Mouse (Mus musculus): ENCODE measurements around the gene Abhd15. TPM values are rescaled to one million over a fixed set of nuclear protein-coding genes. Genes with fewer than 3 reads are reported as not detected.

The Abhd15 gene
- polyA plus RNA-seq, 1 experiment = 3.7 TPM

GRCm38 (mm10) chr11:77493512-77494343, 21.2 kb upstream of the Abhd15 start, which contains the start of gene Git1:
Gene Git1 (plus strand): TSS chr11:77493562.
- Histone ChIP-seq H3K36me3 (ENCODE audit: control insufficient read depth, insufficient read depth, low read length) (no peaks in the 10 kb centered on the region), H3K27ac (ENCODE audit: insufficient read depth, low read depth, low read length) (peak within 1 kb of the TSS; percentile 74), H3K4me1 (ENCODE audit: control insufficient read depth, insufficient read depth, insufficient read length, low read length) (peaks cover 44% of the 10 kb centered on the region), H3K4me3 (ENCODE audit: low read depth, low read length) (peak within 1 kb of the TSS; percentile 89), H3K27me3 (ENCODE audit: control insufficient read depth, insufficient read depth, low read length) (no peaks in the 10 kb centered on the region)
- TF ChIP-seq POLR2A (IDR thresholded peaks at IDR 0.05; ENCODE audit: low read depth, low read length) (peak; percentile 41; the same call in 1 of the 2 replicates), CTCF (IDR thresholded peaks at IDR 0.05; ENCODE audit: extremely low read depth, insufficient read length, insufficient replicate concordance, low read depth, low read length) (no peak)
- 1% methylated on average over 72 of the region's 74 CpGs for WGBS

DNA sequence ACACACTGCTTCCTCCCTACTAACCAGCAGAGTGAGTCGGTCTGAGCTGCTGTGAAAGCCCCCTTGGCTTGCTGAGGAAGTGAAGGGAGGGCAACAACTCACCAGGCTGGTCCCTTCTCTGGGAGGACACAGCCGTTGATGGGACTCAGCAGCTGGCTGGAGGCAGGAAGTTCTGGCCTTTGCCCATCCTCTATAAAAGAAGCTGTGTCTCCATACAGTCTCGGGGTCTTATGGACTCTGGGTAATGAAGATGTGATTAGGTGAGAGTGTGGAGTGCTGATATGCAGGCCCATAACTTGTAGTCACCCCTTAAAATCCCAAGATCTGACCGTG, 20.6 kb upstream of the Abhd15 start:
- Histone ChIP-seq H3K27me3 (ENCODE audit: control insufficient read depth, insufficient read depth, low read length) (no peaks in the 10 kb centered on the region), H3K4me3 (ENCODE audit: low read depth, low read length) (peak overlapping the region; percentile 89), H3K36me3 (ENCODE audit: control insufficient read depth, insufficient read depth, low read length) (peaks cover 2% of the 10 kb centered on the region; the same call in 1 of the 2 replicates), H3K27ac (ENCODE audit: insufficient read depth, low read depth, low read length) (peak overlapping the region; percentile 74), H3K4me1 (ENCODE audit: control insufficient read depth, insufficient read depth, insufficient read length, low read length) (peaks cover 42% of the 10 kb centered on the region)
- no peak for TF ChIP-seq CTCF (IDR thresholded peaks at IDR 0.05; ENCODE audit: extremely low read depth, insufficient read length, insufficient replicate concordance, low read depth, low read length)
- TF ChIP-seq POLR2A (IDR thresholded peaks at IDR 0.05; ENCODE audit: low read depth, low read length) = 0 out of 2 replicates have a peak, but pooled peaks have one; percentile 1
- WGBS = 17% methylated on average over 4 of the region's 4 CpGs

GRCm38 (mm10) chr11:77494782-77495181, 20.1 kb upstream of the Abhd15 start:
- Histone ChIP-seq H3K27me3 (ENCODE audit: control insufficient read depth, insufficient read depth, low read length) (no peaks in the 10 kb centered on the region), H3K36me3 (ENCODE audit: control insufficient read depth, insufficient read depth, low read length) (peaks cover 7% of the 10 kb centered on the region), H3K4me1 (ENCODE audit: control insufficient read depth, insufficient read depth, insufficient read length, low read length) (peaks cover 42% of the 10 kb centered on the region), H3K4me3 (ENCODE audit: low read depth, low read length) (no peak overlapping the region), H3K27ac (ENCODE audit: insufficient read depth, low read depth, low read length) (no peak overlapping the region)
- WGBS = 69% methylated on average over 6 of the region's 6 CpGs
- TF ChIP-seq CTCF (IDR thresholded peaks at IDR 0.05; ENCODE audit: extremely low read depth, insufficient read length, insufficient replicate concordance, low read depth, low read length) = no peak
- TF ChIP-seq POLR2A (IDR thresholded peaks at IDR 0.05; ENCODE audit: low read depth, low read length) = no peak

- Histone ChIP-seq H3K4me1 (ENCODE audit: control insufficient read depth, insufficient read depth, insufficient read length, low read length) (peaks cover 45% of the 10 kb centered on the region), H3K36me3 (ENCODE audit: control insufficient read depth, insufficient read depth, low read length) (peaks cover 14% of the 10 kb centered on the region), H3K27ac (ENCODE audit: insufficient read depth, low read depth, low read length) (peak overlapping the region; percentile 53; the same call in 1 of the 2 replicates), H3K27me3 (ENCODE audit: control insufficient read depth, insufficient read depth, low read length) (no peaks in the 10 kb centered on the region), H3K4me3 (ENCODE audit: low read depth, low read length) (no peak overlapping the region)
- TF ChIP-seq POLR2A (IDR thresholded peaks at IDR 0.05; ENCODE audit: low read depth, low read length) = no peak
These were observed 19.4 kb upstream of the Abhd15 start for GRCm38 (mm10) chr11:77495507-77495906.

DNA sequence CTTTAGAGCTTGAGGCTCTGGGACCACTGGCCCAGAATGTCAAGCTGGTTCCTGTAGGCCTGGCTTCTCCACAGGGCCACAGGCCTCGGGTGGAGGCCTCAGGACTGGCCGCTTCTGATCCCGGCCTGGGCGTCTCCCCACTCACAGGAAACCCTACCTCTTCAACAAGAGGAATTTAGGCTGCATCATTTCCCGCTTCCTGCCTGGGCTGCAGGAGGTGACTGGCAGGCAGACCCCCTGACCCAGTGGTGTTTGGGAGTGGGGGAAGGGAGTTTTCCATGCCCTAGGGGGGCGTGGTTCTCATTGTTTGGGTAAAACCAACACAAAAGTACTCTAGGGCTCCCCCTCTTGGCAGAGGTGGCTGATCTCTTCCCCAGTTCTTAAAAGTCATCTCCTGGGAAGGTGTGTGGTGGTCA, 17.6 kb upstream of the Abhd15 start:
- WGBS = 78% methylated on average over 6 of the region's 6 CpGs
- TF ChIP-seq POLR2A (IDR thresholded peaks at IDR 0.05; ENCODE audit: low read depth, low read length) (no peak), CTCF (IDR thresholded peaks at IDR 0.05; ENCODE audit: extremely low read depth, insufficient read length, insufficient replicate concordance, low read depth, low read length) (peak; percentile 37; the same call in 1 of the 2 replicates)
- H3K4me3 ChIP-seq (ENCODE audit: low read depth, low read length) = no peak overlapping the region

GRCm38 (mm10) chr11:77497851-77498250, 17.1 kb upstream of the Abhd15 start:
- 87% methylated on average over 4 of the region's 4 CpGs for WGBS
- H3K36me3 ChIP-seq (ENCODE audit: control insufficient read depth, insufficient read depth, low read length) = peaks cover 22% of the 10 kb centered on the region
- no peaks in the 10 kb centered on the region for H3K27me3 ChIP-seq (ENCODE audit: control insufficient read depth, insufficient read depth, low read length)
- H3K27ac ChIP-seq (ENCODE audit: insufficient read depth, low read depth, low read length) = peak overlapping the region; percentile 70
- TF ChIP-seq CTCF (IDR thresholded peaks at IDR 0.05; ENCODE audit: extremely low read depth, insufficient read length, insufficient replicate concordance, low read depth, low read length) (no peak), POLR2A (IDR thresholded peaks at IDR 0.05; ENCODE audit: low read depth, low read length) (no peak)
- peaks cover 38% of the 10 kb centered on the region for H3K4me1 ChIP-seq (ENCODE audit: control insufficient read depth, insufficient read depth, insufficient read length, low read length)
- H3K4me3 ChIP-seq (ENCODE audit: low read depth, low read length) = no peak overlapping the region

More for the DNA sequence above, 17.6 kb upstream of the Abhd15 start:
- Histone ChIP-seq H3K4me1 (ENCODE audit: control insufficient read depth, insufficient read depth, insufficient read length, low read length) (peaks cover 38% of the 10 kb centered on the region), H3K27me3 (ENCODE audit: control insufficient read depth, insufficient read depth, low read length) (no peaks in the 10 kb centered on the region), H3K27ac (ENCODE audit: insufficient read depth, low read depth, low read length) (peak overlapping the region; percentile 70), H3K36me3 (ENCODE audit: control insufficient read depth, insufficient read depth, low read length) (peaks cover 18% of the 10 kb centered on the region)

- no peak overlapping the region for H3K4me3 ChIP-seq (ENCODE audit: low read depth, low read length)
- TF ChIP-seq CTCF (IDR thresholded peaks at IDR 0.05; ENCODE audit: extremely low read depth, insufficient read length, insufficient replicate concordance, low read depth, low read length) (no peak), POLR2A (IDR thresholded peaks at IDR 0.05; ENCODE audit: low read depth, low read length) (no peak)
- no peaks in the 10 kb centered on the region for H3K27me3 ChIP-seq (ENCODE audit: control insufficient read depth, insufficient read depth, low read length)
- 80% methylated on average over 12 of the region's 12 CpGs for WGBS
- peaks cover 26% of the 10 kb centered on the region for H3K36me3 ChIP-seq (ENCODE audit: control insufficient read depth, insufficient read depth, low read length)
- peak overlapping the region; percentile 70 for H3K27ac ChIP-seq (ENCODE audit: insufficient read depth, low read depth, low read length)
- peaks cover 38% of the 10 kb centered on the region for H3K4me1 ChIP-seq (ENCODE audit: control insufficient read depth, insufficient read depth, insufficient read length, low read length)
These were observed 16.4 kb upstream of the Abhd15 start for GRCm38 (mm10) chr11:77498261-77499139.

All from small intestine, adult 2 months (tissue).